Mouse (Mus musculus): ENCODE measurements around the gene Rptor.
A peak's percentile ranks its signal among the peaks of the same experiment; 100 is the strongest.

Rptor gene

DNA sequence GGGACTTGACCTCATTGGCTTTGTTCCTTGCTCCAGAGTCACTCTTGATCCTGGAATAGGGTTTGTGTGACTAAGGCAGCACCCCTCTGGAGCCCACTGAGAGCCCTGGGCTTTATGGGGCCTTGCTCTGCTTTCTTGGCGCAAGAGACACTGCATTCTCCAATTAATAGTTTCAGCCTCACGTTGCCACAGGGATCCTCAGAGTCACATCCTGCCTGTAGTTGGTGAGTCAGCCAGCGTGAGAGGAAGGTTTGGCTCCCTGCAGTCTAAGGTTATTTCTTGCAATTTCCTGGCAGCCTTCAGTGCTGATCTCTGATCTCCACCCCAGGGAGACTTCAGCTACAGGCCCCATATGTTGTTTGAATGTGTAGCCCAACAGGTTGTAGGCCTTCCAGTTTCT lies 174.5 kb downstream of the Rptor start:
- DNase-seq (ENCODE audit: inconsistent age in 2 of 2, low spot score in 1 of 2) = peak; percentile 36 to 68

DNA sequence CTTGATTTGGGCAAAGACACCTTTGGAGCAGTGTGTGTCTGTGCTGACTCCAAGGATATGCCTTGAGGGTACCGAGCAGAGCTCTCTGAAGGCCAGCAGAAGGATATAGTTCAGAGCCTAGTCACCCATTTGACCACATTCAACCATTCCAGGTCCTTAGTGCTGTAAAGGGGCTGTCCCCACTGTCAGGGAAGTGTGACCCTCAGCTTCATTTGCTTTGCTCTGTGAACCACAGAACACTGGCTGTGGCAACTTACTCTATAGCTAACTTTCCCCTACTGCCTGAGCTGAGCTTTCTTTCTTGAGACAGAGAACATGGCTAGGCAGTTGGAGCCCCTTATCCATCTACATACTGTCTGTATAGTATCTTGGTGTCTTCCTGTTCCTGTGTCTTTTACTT lies 175.2 kb downstream of the Rptor start:
- no peak for DNase-seq (ENCODE audit: inconsistent age in 2 of 2, low spot score in 1 of 2)

DNA sequence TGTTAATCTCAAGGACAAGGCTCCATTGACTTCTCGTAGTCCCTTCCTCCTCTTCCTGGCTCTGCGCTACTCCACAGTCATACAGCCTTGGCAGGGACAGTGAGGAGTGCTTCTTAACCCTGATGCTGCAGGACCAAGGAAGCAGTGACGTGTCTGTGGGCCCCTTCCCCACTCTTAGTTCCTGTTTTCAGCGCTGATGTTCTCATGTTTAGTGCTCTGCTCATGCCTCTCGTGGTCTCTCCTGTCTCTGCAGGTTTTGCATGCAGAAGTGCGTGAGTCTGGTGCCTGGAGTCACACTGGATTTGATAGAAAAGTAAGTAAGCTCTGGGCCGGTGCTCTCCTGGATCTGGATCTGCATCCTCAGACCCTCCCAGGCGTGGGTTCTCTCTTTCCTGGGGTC lies 177.6 kb downstream of the Rptor start:
- DNase-seq (ENCODE audit: inconsistent age in 2 of 2, low spot score in 1 of 2) = no peak

DNA sequence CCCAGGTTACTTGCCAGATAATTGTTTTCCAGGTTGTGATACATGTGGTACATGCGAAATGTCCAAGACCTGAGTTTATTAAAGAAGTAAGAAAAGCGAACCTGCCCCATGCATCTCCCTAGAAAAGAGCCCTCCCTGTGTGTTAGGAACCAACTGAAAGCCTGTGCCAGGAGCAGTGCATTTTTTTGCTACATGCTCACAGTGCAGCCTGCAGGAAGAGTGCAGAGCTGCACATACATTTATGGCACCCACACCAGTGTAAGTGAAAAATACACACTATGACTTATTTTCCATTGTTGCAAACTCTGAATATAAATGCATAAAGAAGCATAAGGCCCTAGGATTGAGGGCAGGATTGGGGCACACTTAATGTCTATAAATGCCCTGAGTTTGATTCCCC lies 178.5 kb downstream of the Rptor start:
- DNase-seq (ENCODE audit: inconsistent age in 2 of 2, low spot score in 1 of 2) = no peak

DNA sequence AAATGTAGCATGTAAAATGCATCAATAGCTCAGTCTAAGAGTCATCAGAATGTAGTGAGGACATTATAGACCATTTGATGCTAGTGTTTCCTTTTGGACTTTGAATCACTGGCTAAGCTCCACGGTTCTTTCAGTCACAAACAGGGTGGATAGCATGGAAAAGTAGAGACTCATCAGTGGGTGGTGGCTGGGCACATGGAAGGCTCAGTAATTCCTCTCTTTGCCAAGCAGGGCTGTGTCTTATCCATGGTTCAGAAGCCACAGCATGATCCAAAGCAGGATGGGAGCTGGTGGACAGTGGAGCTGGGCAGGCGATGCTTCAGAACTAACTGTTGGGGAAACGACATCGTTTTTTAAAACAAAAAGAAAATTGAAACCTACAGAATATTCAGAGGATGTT lies 179.0 kb downstream of the Rptor start:
- DNase-seq (ENCODE audit: inconsistent age in 2 of 2, low spot score in 1 of 2) = no peak

DNA sequence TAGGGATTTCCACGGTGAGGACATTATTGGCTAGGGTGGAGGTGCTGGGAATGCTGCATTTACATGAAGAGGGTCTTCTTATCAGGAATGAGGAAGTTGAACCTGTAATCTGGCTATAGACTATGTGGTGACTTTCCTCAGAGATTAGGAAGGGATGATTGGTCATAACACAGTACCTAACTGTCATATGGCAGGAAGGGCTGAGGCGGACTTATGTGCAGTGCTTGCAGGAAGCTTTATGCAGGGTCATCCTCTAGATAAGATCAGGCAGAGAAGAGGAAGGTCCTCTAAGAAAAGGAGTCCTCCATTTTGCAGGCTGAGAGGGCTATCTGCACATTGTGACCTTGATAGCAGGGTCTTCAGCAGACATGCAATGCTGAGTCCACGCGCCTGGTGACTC lies 180.9 kb downstream of the Rptor start:
- DNase-seq (ENCODE audit: inconsistent age in 2 of 2, low spot score in 1 of 2) = no peak

DNA sequence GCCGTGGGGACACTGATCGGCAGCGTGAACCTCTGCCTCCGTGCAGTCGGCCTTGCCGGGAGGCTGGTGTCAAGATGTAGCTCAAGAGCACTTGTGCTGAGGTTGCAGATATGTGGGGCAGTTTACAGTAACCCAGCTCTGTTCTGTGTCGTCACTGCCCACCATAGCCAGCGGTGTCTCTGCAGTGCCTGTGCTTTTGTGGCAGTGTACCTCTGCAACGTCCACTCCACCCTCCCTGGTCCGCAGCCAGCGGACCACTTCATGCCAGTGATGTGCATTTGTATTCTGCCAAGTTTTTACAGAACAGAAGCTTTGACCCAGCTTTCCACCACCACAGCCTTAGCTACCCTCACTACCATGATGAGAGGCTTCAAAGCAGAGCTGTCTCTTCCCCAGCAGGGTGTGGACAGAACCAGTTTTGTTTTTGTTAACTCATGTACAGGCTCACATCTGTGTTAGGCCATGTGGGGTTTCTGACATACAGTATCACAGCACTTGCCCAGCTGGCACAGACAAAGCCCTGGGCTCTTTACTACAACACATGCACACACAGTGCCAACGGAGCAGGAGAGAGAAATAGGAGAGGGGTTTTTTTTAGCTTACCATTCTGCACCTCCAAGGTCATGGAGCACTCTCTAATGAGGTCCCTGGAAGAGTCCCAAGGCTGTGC lies 182.1 kb downstream of the Rptor start:
- no peak for DNase-seq (ENCODE audit: inconsistent age in 2 of 2, low spot score in 1 of 2)

DNA sequence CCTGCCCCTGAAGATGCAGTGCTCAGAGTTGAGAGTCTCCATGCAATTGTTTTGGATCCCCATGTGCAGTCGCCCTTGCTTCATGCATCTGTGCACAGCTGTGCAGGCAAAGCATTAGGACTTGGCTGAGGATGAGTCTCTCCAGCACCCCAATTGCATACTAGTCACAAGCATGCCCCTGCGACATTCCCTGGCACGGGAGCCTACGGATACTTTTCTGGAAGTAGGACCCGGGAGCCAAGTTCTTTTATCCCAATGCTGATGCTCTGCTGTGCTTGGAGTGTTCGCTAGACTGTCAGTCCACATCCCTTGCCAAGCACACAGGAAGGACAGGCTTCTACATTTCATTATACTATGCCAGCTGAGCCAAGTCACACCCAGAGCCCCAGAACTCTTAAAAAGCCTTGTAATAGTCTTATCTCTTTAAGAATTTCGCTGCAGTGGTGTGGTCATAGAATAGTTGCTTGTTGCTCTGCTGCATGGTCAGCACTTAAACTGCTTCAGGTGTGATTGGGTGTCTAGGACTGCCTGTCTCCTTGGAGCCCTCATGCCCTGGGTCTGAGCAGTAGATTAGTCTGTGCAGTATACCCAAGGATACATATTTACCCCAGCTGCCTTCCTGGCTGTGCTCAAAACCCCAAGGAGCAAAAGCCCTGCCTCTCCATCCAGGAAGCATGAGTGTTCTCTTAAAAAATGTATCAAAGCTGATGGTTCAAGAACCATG lies 183.1 kb downstream of the Rptor start:
- DNase-seq (ENCODE audit: inconsistent age in 2 of 2, low spot score in 1 of 2) = peak in 1 of 2 experiments; percentile 38

DNA sequence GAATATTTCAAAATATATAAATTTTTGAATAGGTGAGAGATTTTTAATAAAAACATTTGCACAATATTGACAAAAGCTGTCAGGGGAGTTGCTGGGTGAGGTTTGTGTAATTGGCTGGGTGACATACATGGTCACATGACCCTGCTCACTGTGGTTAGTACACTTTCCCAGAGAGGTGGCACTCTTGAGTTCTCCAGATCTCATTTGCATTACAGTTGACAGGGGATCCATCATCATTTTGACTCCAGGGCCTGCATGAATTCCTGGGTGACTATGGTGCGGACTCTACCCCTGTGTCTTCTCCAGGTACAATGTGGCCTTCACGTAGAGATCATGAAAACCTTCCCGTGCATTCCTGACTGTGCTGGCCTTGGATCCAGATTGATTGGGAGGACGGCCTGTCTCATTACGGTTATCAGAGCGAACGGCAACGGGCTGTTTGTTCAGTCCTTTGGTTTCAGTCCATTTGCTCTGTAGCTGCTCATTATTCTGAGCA lies 183.7 kb downstream of the Rptor start:
- DNase-seq (ENCODE audit: inconsistent age in 2 of 2, low spot score in 1 of 2) = peak; percentile 53 to 76

DNA sequence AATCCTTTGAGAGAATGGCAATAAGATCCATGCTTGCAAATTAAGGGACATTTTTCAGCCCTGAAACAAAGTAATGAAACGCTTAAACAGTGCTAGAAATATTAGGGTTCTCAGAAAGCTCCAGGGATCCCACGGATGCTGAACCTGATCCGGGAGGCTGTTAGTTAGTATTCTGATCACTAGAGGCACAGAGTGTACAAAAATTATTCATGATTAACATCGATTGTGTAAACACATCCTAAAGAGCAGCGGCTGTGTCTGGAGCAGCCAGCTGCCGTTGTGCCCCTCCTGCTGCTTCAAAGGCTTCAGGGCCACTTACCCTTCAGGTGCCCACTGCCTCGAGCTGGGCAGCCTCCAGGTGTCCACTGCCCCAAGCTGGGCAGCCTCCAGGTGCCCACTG lies 185.8 kb downstream of the Rptor start:
- no peak for DNase-seq (ENCODE audit: inconsistent age in 2 of 2, low spot score in 1 of 2)

DNA sequence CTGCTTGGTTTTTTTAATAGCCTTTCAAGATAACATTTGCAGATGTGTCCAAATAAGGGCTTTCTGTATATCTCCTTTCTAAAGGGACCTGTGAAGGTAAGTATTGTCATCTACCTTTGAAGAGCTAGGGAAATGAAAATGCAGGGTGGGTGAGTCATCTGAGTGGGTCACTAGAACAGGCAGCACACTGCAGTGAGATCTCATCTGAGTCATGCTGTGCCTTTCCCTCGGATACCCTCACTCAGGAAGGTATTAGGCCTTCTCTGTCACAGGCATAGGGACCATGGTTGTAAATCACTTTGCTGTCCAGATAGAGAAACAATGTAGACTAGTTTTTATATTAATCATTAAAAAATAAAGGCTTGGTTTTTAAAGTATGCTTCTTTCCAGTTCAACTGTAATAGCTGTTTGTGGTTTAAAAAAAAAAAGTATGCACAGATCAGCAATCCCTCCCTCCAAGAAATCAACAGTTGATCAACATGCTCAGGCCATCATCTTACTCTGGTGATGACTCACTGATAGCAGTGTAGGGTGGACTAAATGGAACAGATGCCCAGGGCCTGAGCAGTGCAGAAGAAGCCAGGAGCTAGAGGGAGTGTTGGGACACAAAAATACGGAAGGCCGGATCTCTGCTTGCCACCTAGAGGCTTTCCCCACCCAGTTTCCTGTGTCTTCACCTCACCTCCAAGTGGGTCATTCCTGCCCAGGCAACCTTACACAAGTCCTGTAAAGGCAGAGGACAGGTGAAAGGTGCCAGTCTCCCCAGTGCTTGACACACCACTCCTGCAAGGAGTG lies 186.4 kb downstream of the Rptor start:
- peak in 1 of 2 experiments; percentile 37 for DNase-seq (ENCODE audit: inconsistent age in 2 of 2, low spot score in 1 of 2)

DNA sequence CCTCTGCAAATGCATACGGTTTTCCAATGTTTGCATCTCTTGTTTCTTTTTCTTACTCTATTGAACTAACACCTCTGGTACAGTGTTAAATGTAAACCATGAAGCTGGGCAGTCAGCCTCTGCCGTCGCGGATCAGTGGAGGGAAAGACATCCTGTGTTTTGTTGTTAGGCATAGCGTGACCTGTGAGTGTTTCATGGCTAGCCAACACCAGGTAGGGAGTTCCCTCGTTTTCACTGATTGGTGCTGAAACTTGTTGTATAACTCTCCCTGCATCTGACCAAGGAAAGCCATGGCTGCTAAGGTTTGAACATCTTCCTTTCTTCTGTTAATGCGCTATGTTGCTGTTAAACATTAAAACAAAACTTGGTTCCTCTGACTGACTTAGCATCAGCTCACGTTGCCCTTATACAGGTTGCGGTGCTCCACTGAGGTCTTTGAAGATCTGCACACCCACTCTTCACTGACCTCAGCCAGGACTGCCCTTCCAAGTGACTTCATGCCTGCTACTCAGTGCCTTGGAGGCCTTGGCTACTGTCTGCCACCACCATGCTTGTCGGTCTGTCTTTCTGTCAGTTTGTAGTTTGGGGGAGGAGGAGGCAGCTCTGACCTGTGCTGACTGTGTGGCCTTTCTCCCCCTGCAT lies 189.3 kb downstream of the Rptor start:
- DNase-seq (ENCODE audit: inconsistent age in 2 of 2, low spot score in 1 of 2) = no peak

DNA sequence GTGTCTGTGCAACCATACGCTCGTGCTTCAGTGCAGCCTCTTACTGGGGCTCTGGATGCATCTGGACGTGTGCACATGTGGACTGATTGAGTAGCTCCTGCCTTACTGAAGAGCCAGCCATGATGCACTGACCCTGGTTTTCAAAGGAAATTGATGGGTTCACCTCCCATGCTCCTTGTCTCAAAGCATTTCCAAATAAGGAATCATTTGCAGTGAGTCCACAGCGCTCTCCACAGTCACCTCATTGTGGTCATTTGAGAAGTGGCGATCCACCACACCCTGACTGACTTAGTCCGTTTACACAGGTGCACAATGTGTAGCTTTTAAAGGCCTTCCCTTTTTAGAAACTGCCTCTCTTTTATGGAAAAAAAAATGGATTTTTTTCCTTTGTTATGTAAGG lies 190.7 kb downstream of the Rptor start:
- DNase-seq (ENCODE audit: inconsistent age in 2 of 2, low spot score in 1 of 2) = no peak

DNA sequence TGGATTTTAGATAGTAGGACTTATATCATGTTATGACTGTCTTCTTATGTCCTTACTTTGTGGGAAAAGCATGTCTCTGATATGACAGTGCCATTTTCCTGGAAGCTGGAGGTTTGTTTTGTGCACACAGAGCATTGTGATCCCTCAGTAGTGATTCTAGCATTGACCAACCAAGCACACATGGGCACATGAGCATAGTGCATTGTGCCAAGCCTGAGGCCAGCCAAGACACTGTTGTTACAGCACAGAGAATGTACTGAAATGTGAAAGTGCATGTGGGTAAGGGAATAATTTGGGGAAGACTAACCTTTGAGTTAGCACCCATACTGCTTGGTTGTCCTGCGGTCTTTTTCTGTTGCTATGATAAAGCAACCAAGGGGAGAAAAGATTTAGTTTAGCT lies 191.3 kb downstream of the Rptor start:
- DNase-seq (ENCODE audit: inconsistent age in 2 of 2, low spot score in 1 of 2) = no peak

DNA sequence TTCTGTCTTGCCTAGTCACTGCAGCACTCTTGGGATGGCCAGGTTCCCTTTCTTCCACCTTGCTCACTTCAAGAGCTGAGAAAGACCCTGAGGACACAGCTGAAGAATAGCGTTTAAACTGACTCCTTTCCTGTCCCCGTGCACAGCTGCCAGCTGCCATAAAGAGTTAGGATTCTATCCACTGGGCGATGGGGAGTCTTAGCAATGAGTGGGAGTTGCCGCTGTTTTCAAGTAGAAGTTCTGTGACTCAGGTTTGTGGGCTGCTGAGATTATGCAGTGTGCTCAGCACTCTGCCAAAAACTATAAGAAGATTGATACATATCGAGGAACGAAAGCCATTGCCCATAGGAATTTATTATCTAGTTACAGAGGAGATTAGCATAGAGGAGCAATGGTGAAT lies 192.0 kb downstream of the Rptor start:
- no peak for DNase-seq (ENCODE audit: inconsistent age in 2 of 2, low spot score in 1 of 2)

DNA sequence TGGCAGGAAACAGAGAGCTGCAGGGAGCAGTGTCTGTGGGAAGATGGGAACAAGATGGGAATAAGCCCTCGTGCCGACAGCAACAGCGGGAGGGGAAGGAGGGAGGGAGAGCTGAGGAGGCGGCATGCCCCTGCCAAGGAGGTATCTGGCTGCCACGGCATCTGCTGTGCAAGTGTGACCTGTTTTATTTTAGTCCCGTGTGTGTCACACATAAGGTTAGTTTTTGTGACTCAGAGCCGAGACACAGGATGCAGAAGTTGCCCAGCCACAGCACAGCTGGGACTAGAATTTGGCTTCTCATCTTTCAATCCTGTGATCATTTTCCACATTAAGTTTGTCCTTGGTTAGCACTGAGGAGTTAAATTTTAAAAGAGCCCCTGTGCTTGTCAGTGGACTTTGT lies 193.7 kb downstream of the Rptor start:
- no peak for DNase-seq (ENCODE audit: inconsistent age in 2 of 2, low spot score in 1 of 2)

DNA sequence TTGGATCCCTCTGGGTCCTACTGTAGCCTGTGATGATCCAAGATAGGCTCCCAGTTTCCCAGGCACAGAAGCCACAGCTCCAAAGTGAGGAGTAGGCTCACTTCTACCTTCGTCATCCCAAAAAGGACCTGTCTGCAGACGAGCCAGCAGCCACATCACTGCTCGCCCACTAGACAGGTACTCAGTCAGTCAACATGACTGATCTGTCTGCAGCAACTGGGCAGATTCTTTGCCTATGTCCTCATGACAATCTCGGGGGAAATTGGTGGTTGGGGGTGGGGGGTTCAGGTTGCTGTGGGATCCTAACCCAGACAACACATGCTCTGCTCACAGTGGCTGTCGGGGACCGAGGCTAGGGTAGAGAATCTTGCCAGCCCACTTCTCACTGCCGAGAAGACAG lies 194.1 kb downstream of the Rptor start:
- no peak for DNase-seq (ENCODE audit: inconsistent age in 2 of 2, low spot score in 1 of 2)

DNA sequence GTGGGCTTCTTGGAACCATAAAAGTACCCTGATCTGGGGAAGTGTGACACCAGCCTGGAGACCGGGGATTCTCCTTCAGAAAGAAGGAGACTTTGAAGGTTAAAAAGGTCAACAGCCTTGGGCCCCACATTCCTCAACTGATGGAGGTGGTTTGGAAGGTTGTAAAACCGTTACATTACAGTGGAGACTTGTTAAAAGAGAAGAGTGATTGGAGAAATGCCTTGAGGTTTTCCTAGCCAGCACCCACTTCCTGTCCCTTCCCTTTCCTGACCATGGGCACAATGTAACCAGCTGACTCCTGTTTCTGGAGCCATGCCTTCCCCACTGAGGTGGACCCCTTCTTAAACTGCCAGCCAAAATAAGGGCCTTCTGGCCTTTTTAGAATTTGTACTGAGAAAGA lies 196.8 kb downstream of the Rptor start:
- no peak for DNase-seq (ENCODE audit: inconsistent age in 2 of 2, low spot score in 1 of 2)

DNA sequence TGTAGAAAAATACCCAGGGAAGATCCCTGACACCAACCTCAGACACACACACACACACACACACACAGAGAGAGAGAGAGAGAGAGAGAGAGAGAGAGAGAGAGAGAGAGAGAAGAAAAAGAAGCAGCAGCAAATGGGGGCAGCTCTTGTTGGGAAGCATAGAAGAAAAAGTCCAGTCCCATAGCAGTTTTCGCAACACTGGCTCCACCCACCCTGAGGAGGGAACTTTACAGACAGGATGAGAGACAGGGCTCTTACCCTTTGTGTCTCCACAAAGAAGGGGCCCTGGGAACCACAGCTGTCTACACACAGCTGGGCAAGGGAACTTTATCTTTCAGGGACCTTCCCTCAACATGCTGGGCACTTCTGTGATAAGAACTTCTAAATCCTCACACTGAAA lies 199.2 kb downstream of the Rptor start:
- no peak for DNase-seq (ENCODE audit: inconsistent age in 2 of 2, low spot score in 1 of 2)

DNA sequence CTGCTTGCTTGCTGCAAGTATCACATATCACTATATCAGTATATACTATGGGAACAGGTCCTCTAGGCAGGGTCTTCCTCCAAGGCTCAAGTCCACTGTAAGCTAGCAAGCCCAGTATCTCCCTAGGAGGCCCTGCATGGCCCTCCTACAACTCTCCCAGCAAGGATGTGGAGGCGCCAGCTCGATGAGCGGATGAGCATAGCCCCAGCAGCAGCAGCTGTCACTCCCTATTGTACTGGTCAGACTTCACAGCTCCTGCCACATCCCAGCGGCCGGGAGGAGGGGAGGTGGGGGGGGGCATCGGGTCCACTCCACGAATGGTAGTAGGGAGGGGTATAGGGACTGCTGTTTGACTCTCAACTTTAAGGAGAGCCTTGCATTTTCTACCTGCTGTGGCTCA lies 200.2 kb downstream of the Rptor start:
- no peak for DNase-seq (ENCODE audit: inconsistent age in 2 of 2, low spot score in 1 of 2)

DNA sequence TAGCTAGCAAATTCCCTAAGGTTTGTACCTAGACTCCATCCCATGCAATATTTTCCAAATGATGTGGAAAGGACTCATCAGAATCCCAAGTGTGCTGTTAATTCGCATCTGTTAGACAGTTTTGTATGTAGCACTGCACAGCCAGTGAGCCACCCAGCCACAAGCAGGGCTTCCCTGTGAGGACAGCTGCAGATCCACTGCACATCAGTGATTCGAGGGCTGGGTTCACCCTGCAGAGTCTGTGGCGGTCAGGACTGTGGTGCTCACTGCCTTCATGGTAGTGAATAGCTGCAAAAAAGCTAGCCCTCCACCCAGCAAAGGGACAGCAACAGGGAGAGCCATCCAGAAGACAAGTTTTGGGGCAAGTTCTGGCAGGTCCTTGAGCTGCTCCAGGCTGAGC lies 201.7 kb downstream of the Rptor start:
- no peak for DNase-seq (ENCODE audit: inconsistent age in 2 of 2, low spot score in 1 of 2)
